Mouse (Mus musculus) c-Kit-positive CD71-positive TER-119-positive erythroid progenitor cells, embryonic 14.5 days (primary cell): ENCODE data around the gene Gm10577.

Source experiments
- DNase-seq: peaks from one replicate; pipeline ENCODE4 v3.0.0-alpha.2; 2013; ENCODE audit warnings: low spot score

The Gm10577 gene

DNA sequence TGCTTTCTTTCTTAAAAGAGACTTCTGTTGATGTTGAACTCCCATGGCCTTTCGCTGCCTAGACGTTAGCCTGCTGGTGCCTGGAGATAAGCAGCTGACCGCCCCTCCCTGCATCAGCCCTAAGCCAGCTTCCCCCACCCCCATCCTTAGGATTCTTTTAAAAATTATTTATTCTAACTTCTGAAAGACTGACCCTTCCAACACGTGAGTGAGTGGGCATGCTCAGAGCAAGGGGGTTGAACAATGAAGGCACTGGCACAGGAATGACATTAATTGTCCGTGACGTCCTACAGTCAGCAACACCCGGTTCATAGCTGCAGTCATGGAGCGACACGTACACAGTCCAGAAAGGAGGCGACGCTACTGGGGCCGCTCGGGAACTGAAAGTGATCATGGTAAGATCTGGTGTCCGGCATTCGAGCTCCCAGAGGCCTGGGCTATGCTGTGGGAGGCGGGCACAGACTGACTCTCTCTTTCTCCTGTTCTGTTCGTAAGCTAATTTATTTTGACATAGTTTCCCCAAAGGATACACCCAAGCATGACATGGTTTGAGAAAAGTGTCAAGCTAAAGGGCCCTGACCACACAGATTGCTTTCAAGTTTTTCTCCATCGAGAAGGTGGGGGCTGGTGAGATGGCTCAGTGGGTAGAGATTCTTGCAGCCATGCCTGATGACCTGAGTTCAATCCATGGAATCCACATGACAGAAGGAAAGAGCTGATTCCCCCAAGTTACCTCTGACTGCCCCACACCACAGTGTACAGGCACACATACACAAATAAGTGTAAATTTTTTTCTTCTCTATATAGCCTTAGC is 25.8 kb downstream of the Gm10577 start:
- peak; percentile 84 for DNase-seq

- DNase-seq, result no peak
Observed at GRCm38 (mm10) chr4:100992086-100992485, 28.4 kb downstream of the Gm10577 start.

GRCm38 (mm10) chr4:100990996-100991395 is 29.5 kb downstream of the Gm10577 start:
- no peak for DNase-seq

GRCm38 (mm10) chr4:100988231-100988799 is 32.2 kb downstream of the Gm10577 start:
- DNase-seq, result no peak

GRCm38 (mm10) chr4:100987187-100987586 is 33.3 kb downstream of the Gm10577 start:
- DNase-seq, result no peak

DNA sequence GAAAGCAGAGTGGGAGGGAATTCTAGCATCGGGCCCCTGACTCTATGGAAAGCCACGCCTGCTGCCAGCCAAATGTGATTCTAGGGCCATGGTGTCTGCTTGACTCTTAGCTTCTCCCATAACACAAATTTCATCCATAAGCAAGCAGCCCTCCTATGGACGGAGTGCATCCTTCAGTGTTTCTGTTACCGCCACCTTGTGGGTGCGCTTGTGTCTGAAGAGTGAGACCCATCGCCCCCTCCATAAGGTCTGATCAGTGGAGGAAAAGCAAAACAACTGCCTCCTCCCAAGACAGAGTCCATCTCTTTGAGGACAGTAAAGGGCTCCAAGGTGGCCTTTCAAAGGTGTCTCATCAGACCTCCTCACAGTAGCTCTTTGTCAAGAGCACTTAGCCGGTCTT is 43.0 kb downstream of the Gm10577 start:
- DNase-seq, result no peak

- DNase-seq, result no peak
Observed at GRCm38 (mm10) chr4:100974455-100975035, 46.0 kb downstream of the Gm10577 start.

DNA sequence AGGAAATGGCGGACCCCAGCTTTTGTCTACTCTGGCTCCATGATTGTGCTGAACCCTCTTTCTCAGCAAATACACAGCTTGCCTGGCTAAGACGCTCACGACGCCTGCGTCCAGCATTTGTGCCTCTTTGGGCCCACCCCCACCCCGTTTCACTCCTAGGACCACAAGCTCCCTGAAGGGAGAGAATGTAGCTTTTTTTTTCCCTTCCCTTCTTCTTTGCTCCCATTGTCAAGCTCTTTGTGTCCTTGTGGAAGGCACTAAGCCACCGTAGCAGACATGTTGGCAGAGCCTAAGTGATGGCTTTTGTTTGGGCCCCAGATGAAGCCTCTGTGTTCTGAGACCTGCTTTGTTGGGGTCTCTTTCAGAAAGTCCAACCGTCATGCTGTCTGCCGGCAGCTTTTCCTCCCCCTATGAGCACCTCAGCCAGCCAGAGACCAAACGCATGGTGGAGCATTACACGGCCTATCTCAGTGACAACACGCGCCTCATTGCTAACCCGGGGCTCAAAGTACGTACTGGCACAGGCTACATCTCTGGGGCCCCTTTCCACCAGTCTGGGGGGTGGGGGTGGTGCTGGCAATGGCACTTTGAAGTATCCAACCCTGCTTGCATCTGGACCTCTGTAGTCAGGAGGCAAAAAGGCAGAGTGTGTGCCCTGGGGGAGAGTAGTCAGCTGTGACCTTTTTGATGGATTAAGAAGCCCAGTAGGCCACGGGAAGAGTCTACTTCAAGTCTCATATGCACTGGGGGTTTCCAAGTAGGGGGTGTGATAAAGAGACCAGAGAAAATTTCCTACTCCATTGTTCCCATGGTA is 46.6 kb downstream of the Gm10577 start:
- DNase-seq, result no peak
